Mouse (Mus musculus) splenic B cell, adult 2 months (primary cell): ENCODE results near the gene Ccl25.
"Not testable (repeated sequence)": the region's sequence is repeated elsewhere in the genome, so short reads cannot be mapped to it uniquely, and the experiment has no call there.

ENCODE experiments used
- DNase-seq: peaks from one replicate; pipeline ENCODE4 v3.0.0-alpha.2; 2011; ENCODE audit warnings: low read depth, low spot score
- H3K27me3 ChIP-seq: 2 replicates; pipeline ENCODE4 v1.6.1; 2012; ENCODE audit warnings: mild to moderate bottlenecking, low read length, moderate library complexity, mixed read lengths; ENCODE audit not compliant: control insufficient read depth, poor library complexity, insufficient read depth, severe bottlenecking
- H3K36me3 ChIP-seq: 2 replicates; pipeline ENCODE4 v1.6.1; 2012; ENCODE audit warnings: mild to moderate bottlenecking, low read length, moderate library complexity, mixed read lengths; ENCODE audit not compliant: control insufficient read depth, poor library complexity, insufficient read depth, severe bottlenecking

Ccl25 gene

DNA sequence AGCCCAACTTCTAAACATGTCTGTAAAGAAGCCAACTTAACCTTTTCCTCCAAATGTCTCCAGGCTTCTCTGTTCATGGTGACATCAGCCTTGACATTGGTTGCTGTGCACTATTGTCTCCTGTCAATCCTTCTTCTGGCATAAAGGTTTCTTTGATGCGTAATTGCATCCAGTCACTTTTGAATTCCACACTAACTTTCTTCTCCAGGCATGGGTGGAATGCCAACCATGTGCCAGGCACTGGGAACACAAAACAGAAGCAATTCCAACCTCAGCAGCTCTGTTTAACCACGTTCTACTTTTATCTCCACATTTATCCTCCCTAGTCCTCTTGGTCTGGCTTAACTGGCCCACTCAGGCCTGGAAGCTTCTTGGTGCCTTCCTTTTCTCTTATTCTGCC, 4.0 kb upstream of the Ccl25 start:
- Histone ChIP-seq H3K27me3 (no peaks in the 10 kb centered on the region), H3K36me3 (no peaks in the 10 kb centered on the region)
- DNase-seq, result no peak

- H3K27me3 ChIP-seq, result no peaks in the 10 kb centered on the region
- peak; percentile 88 for DNase-seq
- H3K36me3 ChIP-seq, result no peaks in the 10 kb centered on the region
Measured at GRCm38 (mm10) chr8:4322470-4322869, 2.5 kb upstream of the Ccl25 start.

DNA sequence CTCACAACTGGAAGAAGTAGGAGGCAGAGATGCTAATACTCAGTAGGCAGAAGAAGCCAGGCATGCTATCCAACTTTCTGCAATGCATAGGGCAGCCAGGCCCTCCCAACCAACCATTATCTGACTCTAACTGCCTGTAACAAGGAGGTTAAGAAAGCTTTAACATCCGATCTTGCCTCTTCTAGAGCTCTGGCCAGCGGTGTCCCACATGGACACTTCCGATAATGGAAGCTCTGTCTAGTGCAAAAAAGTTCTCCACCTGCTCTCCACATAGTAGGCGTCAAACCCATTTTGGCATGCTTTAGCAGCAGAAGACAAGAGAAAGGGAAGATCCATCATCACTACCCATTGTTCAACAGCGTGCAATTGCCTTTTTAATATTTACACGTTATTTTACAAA, 1.1 kb upstream of the Ccl25 start:
- DNase-seq, result no peak
- H3K36me3 ChIP-seq, result 0 out of 2 replicates have a peak, but pooled peaks cover under 1% of the 10 kb centered on the region

DNA sequence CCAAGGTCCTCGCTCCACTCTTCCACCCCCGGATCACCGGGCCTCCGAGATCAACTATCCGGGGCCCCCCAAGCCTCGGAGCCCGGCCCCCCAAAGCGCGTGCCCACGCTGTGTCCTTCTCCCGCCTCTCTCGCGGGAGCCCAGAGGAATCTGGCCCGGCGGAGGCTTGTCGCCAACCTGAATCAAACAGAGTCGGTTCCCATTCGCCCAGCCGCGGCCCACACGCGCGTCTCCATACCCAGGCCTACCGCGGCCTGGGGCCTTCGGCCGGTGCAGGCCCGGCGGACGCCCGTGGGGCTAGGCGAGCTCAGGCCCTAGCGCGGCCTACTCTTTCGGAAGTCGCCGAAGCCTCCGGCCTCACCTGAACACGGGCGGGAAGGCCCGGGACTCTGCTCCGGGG, 485 bp upstream of the Ccl25 start:
- Histone ChIP-seq H3K36me3 (peaks cover 3% of the 10 kb centered on the region; the same call in 1 of the 2 replicates), H3K27me3 (no peaks in the 10 kb centered on the region)
- DNase-seq, result no peak

More for the DNA sequence above, 1.1 kb upstream of the Ccl25 start:
- H3K27me3 ChIP-seq, result no peaks in the 10 kb centered on the region

- H3K27me3 ChIP-seq, result no peaks in the 10 kb centered on the region
- peaks cover 3% of the 10 kb centered on the region; the same call in 1 of the 2 replicates for H3K36me3 ChIP-seq
- DNase-seq, result no peak
Measured at GRCm38 (mm10) chr8:4325751-4326036, 684 bp downstream of the Ccl25 start.

- Histone ChIP-seq H3K36me3 (peaks cover 3% of the 10 kb centered on the region; the same call in 1 of the 2 replicates), H3K27me3 (no peaks in the 10 kb centered on the region)
- no peak for DNase-seq
Measured at GRCm38 (mm10) chr8:4329000-4329399, 4.0 kb downstream of the Ccl25 start.

GRCm38 (mm10) chr8:4333966-4334365, 9.0 kb downstream of the Ccl25 start:
- no peaks in the 10 kb centered on the region for H3K27me3 ChIP-seq
- DNase-seq, result no peak

DNA sequence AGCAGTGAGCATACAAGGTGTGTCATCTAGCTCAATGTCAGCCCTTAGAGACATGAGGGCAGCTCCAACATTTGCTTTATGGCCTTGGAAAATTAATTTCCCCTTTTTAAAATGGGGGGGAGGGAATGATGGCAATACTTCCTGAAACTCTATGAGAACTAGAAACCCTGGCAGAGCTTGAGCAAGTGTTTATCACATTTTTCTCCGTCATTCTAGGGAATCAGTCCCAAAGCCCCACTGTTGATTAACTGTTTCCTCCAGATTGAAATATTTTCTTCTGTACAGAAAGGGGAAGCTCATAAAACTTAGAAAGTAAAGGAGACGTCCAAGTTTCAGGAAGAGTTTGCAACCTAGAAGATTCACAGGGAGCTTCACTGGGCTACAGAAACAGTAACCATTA, 10.7 kb downstream of the Ccl25 start:
- DNase-seq, result no peak
- H3K27me3 ChIP-seq, result no peaks in the 10 kb centered on the region
- H3K36me3 ChIP-seq, result peaks cover 3% of the 10 kb centered on the region

More at GRCm38 (mm10) chr8:4333966-4334365, 9.0 kb downstream of the Ccl25 start:
- H3K36me3 ChIP-seq, result peaks cover 6% of the 10 kb centered on the region

DNA sequence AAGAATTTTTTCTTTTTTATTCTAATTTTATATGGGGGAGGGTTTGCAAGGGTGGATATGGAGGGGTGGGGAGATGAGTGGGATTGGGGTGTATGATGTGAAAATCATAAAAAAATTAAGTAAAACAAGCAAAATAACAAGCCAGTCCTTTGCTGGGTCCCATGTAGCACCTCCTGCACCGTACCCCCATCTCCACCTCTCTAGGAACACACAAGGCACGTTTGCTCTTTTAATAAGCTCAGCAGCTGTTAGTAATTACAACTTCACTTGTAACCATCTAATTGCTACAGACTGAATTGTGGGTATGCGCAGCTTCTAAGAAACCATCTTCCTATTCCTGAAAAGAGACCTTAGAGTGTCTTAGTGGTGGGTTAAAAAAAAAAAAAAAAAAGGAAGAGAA, 15.2 kb downstream of the Ccl25 start:
- DNase-seq, result no peak
- Histone ChIP-seq H3K36me3 (peaks cover 3% of the 10 kb centered on the region), H3K27me3 (no peaks in the 10 kb centered on the region)

- DNase-seq, result peak; percentile 46
- no peaks in the 10 kb centered on the region for H3K36me3 ChIP-seq
- no peaks in the 10 kb centered on the region for H3K27me3 ChIP-seq
Measured at GRCm38 (mm10) chr8:4347661-4348060, 22.7 kb downstream of the Ccl25 start.

DNA sequence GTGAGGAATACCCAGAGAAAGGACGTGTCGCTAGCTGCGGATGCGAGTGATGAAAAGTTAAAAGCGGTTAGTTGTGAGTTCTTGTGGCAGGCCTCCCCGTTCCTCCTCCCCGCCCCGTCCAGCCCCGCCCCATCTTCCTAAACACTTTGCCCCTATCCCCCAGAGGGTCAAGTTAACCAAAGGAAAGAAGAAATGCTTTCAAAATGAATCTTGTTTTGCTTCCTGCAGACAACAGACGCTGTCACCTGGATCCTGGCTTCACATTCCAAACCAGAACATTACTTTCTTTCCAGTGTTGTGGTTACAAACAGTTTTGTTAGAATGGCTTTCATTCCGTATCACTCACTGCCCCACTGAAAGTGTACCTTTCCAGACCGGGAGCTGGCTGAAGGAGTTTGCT, 23.3 kb downstream of the Ccl25 start:
- Histone ChIP-seq H3K36me3 (no peaks in the 10 kb centered on the region), H3K27me3 (no peaks in the 10 kb centered on the region)
- peak; percentile 9 for DNase-seq

GRCm38 (mm10) chr8:4349335-4349734, 24.3 kb downstream of the Ccl25 start:
- H3K27me3 ChIP-seq, result no peaks in the 10 kb centered on the region
- H3K36me3 ChIP-seq, result no peaks in the 10 kb centered on the region
- DNase-seq, result no peak

DNA sequence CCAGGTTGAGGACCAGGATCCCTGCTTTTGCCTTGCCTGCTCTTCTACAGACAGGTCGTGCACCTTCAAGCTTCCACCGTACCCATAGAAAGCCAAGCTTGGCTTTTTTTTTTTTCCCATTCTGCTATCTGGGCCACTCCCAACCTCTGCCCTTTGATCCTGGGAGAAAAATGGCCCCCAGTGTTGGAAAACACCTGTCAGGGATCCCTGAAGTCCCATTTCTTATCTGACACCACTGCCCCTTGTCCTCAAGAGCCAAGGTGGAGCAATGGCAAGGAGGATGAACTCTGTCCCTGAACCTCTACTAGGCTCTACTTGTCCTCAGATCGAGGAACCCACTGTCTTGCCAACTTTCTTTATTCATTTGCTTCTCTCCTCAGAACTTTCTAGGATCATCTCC, 25.6 kb downstream of the Ccl25 start:
- Histone ChIP-seq H3K36me3 (no peaks in the 10 kb centered on the region), H3K27me3 (no peaks in the 10 kb centered on the region)
- no peak for DNase-seq

- DNase-seq, H3K36me3 ChIP-seq, H3K27me3 ChIP-seq: not testable (repeated sequence)
Measured at GRCm38 (mm10) chr8:4352562-4352961, 27.6 kb downstream of the Ccl25 start.

DNA sequence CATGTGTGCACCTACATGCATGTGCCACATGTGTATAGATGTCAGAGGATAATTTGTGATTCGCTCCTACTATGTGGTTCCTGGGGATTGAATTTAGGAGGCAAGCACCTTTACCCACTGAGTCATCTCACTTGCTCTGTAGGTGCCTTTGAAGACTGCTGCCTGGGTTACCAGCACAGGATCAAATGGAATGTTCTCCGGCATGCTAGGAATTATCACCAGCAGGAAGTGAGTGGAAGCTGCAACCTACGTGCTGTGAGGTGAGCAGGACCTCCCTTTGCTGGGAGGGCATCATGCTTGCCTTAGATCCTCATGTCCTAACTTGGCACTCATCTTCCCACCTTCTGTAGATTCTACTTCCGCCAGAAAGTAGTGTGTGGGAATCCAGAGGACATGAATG, 28.7 kb downstream of the Ccl25 start:
- H3K27me3 ChIP-seq, result no peaks in the 10 kb centered on the region
- no peaks in the 10 kb centered on the region for H3K36me3 ChIP-seq
- DNase-seq, result no peak

DNA sequence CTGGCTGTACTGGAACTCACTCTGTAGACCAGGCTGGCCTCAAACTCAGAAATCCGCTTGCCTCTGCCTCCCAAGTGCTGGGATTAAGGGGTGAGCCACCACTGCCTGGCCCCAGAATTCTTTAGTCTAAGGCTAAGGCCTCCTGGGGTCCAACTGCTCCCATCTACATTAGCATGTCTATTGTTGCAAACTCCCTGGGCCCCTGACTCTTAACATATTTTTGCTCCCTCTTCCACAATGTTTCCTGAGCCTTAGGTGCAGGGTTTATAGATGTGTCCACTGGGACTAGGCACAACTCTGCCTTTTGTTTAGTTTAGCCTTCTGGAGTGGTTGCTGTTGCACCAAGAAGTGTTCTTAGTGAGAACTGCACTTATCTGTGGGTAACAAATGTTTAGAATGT, 29.5 kb downstream of the Ccl25 start:
- H3K36me3 ChIP-seq, result no peaks in the 10 kb centered on the region
- H3K27me3 ChIP-seq, result no peaks in the 10 kb centered on the region
- DNase-seq, result no peak
